Mouse (Mus musculus): ENCODE data around the gene Ptar1. TPM values are rescaled to one million over a fixed set of nuclear protein-coding genes. Genes with fewer than 3 reads are reported as not detected.

Ptar1 gene
- total RNA-seq (2014; rRNA removed; ENCODE audit: low replicate concordance) (7.5 and 17.0 TPM in 2 replicates), polyA plus RNA-seq (2015; fragmentation: Nextera tagmentation; extraction: Ambion mirVana) (3.2 and 4.1 TPM in 2 replicates)

DNA sequence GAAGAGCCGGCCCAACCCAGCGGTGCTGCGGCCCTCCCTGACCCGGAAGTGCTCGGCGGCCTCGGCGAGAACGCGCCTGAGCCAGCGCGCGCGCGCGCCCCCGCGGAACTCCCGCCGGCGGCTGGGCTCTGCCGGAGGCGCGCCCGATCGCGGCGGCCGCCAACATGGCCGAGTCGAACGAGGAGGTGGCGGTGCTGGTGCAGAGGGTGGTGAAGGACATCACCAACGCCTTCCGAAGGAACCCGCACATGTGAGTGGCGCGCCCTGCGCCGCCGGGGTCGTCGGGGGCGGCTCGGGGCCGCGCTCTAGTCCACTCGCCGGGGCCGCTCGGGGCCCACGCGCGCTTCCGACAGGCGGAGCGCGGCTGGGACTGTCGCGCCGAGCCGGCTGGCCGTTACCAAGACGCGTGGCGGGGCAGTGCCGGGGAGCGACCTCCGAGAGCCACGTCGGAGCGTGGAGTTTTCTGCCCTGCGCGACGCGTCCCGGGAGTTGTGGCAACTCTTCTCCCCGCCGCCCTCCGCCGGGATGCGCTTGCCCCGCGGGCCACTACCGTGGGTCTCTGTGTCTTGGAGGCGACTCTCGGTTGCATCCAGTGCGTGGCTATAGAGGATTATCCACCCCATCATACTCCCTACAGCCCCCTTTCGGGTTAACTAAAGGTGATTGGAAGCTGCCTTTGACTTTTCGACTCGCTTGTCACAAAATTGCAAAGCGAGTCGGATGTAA, at the start of gene Ptar1:
Gene Ptar1, plus strand, starts transcription at position 134 of the 726 bp plus-strand sequence.
- under 1% methylated on average over 93 of the region's 93 CpGs for WGBS

DNA sequence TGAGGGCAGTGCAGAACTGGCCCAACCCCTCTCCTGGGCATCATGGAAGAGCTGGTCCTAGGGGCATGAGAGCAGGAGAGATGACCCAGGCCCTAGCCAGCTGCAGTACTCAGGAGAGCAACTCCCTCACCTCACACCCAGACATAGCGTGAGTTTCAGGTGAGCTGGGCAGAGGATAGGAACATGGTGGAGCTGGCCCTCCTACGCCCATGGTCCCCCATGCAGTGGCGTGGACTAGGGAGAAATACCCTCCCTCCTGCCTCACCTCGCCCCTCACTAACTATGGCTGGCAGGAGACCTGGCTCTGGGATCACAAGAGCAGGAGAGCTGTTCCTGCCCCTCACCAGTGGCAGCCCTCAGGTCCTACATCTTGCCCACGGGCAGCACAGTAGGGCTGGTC, 43.4 kb upstream of the Ptar1 start:
- TF ChIP-seq EP300 (IDR thresholded peaks at IDR 0.05; ENCODE audit: low read depth) = no peak
- TF ChIP-seq CTCF (IDR thresholded peaks at IDR 0.05; ENCODE audit: low read depth) = no peak
- Histone ChIP-seq H3K9me3 (replicated peaks; ENCODE audit: control insufficient read depth, low read length) (no peaks in the 10 kb centered on the region), H3K4me2 (ENCODE audit: low read depth, low read length) (no peak overlapping the region), H3K27me3 (ENCODE audit: control insufficient read depth, insufficient read depth, low read length) (no peaks in the 10 kb centered on the region), H3K9ac (replicated peaks; ENCODE audit: low read depth, low read length) (no peak overlapping the region), H3K4me1 (ENCODE audit: control insufficient read depth, insufficient read depth) (no peaks in the 10 kb centered on the region), H3K27ac (ENCODE audit: low read depth) (no peak overlapping the region), H3K36me3 (replicated peaks; ENCODE audit: control insufficient read depth, insufficient read depth, low read length) (no peaks in the 10 kb centered on the region), H3K4me3 (ENCODE audit: low read depth, low read length) (no peak overlapping the region)
- ATAC-seq (ENCODE audit: insufficient read depth, low read depth) = no peak
- 79% methylated on average over 5 of the region's 5 CpGs for WGBS
- DNase-seq (ENCODE audit: low spot score) = no peak

More for the DNA sequence above, at the start of gene Ptar1:
- H3K27me3 ChIP-seq (ENCODE audit: control insufficient read depth, insufficient read depth, low read length) = no peaks in the 10 kb centered on the region
- H3K4me3 ChIP-seq (ENCODE audit: low read depth, low read length) = peak within 1 kb of the TSS; percentile 85
- H3K36me3 ChIP-seq (replicated peaks; ENCODE audit: control insufficient read depth, insufficient read depth, low read length) = no peaks in the 10 kb centered on the region
- peak within 1 kb of the TSS; percentile 74 for H3K4me2 ChIP-seq (ENCODE audit: low read depth, low read length)
- no peak for TF ChIP-seq EP300 (IDR thresholded peaks at IDR 0.05; ENCODE audit: low read depth)
- no peak for TF ChIP-seq CTCF (IDR thresholded peaks at IDR 0.05; ENCODE audit: low read depth)
- H3K27ac ChIP-seq (ENCODE audit: low read depth) = peak within 1 kb of the TSS; percentile 93
- peak; percentile 96 for ATAC-seq (ENCODE audit: insufficient read depth, low read depth)
- H3K4me1 ChIP-seq (ENCODE audit: control insufficient read depth, insufficient read depth) = peaks cover 10% of the 10 kb centered on the region; the same call in 1 of the 2 replicates
- H3K9me3 ChIP-seq (replicated peaks; ENCODE audit: control insufficient read depth, low read length) = no peaks in the 10 kb centered on the region
- peak; percentile 79 for DNase-seq (ENCODE audit: low spot score)
- peak within 1 kb of the TSS; percentile 79 for H3K9ac ChIP-seq (replicated peaks; ENCODE audit: low read depth, low read length)

DNA sequence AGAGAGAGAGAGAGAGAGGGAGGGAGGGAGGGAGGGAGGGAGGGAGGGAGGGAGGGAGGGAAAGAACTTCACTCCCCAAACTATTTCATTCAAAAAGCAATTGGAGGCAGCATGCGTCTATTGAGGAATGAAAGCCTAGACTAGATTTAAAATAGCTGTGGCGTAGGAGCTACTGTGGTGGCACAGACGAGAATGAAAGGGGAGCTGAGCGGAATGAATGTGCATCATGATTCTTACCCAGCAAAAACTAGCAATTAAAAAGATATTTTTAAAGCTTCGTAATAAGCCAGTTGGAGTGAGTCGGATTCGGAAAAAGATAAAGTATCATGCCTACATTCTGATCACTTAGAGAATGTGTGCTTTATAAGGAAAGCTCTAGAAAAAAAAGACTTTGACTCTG, 41.9 kb upstream of the Ptar1 start:
- H3K9me3 ChIP-seq (replicated peaks; ENCODE audit: control insufficient read depth, low read length) = no peaks in the 10 kb centered on the region
- no peaks in the 10 kb centered on the region for H3K36me3 ChIP-seq (replicated peaks; ENCODE audit: control insufficient read depth, insufficient read depth, low read length)
- H3K4me3 ChIP-seq (ENCODE audit: low read depth, low read length) = no peak overlapping the region
- no peak overlapping the region for H3K27ac ChIP-seq (ENCODE audit: low read depth)
- no peak overlapping the region for H3K4me2 ChIP-seq (ENCODE audit: low read depth, low read length)
- H3K27me3 ChIP-seq (ENCODE audit: control insufficient read depth, insufficient read depth, low read length) = no peaks in the 10 kb centered on the region
- DNase-seq (ENCODE audit: low spot score) = no peak
- 72% methylated on average over 7 of the region's 7 CpGs for WGBS
- no peaks in the 10 kb centered on the region for H3K4me1 ChIP-seq (ENCODE audit: control insufficient read depth, insufficient read depth)
- H3K9ac ChIP-seq (replicated peaks; ENCODE audit: low read depth, low read length) = no peak overlapping the region
- TF ChIP-seq EP300 (IDR thresholded peaks at IDR 0.05; ENCODE audit: low read depth) (no peak), CTCF (IDR thresholded peaks at IDR 0.05; ENCODE audit: low read depth) (no peak)
- no peak for ATAC-seq (ENCODE audit: insufficient read depth, low read depth)

DNA sequence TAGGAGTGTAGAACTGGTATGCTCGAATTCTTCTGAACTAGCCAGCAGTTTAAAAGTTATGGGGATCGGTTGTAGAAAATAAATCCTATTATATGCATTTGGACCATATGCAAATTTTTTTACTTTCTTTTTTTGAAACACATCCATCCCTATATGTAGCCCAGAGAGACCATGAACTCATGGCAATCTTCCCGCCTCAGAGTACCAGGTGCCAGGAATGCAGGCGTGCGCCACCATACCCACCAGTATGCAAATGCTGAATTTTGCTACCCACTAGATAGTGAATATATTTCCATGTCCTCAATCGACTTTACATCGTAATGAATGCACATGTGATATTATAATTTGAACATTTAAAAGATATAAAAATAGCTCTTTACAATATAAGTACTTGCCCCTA, 39.9 kb upstream of the Ptar1 start:
- no peak for TF ChIP-seq CTCF (IDR thresholded peaks at IDR 0.05; ENCODE audit: low read depth)
- no peak for TF ChIP-seq EP300 (IDR thresholded peaks at IDR 0.05; ENCODE audit: low read depth)
- Histone ChIP-seq H3K4me3 (ENCODE audit: low read depth, low read length) (no peak overlapping the region), H3K4me2 (ENCODE audit: low read depth, low read length) (no peak overlapping the region), H3K27ac (ENCODE audit: low read depth) (no peak overlapping the region), H3K9ac (replicated peaks; ENCODE audit: low read depth, low read length) (no peak overlapping the region), H3K4me1 (ENCODE audit: control insufficient read depth, insufficient read depth) (no peaks in the 10 kb centered on the region), H3K36me3 (replicated peaks; ENCODE audit: control insufficient read depth, insufficient read depth, low read length) (no peaks in the 10 kb centered on the region), H3K27me3 (ENCODE audit: control insufficient read depth, insufficient read depth, low read length) (no peaks in the 10 kb centered on the region), H3K9me3 (replicated peaks; ENCODE audit: control insufficient read depth, low read length) (no peaks in the 10 kb centered on the region)
- WGBS = 88% methylated on average over 7 of the region's 7 CpGs
- DNase-seq (ENCODE audit: low spot score) (no peak), ATAC-seq (ENCODE audit: insufficient read depth, low read depth) (no peak)

DNA sequence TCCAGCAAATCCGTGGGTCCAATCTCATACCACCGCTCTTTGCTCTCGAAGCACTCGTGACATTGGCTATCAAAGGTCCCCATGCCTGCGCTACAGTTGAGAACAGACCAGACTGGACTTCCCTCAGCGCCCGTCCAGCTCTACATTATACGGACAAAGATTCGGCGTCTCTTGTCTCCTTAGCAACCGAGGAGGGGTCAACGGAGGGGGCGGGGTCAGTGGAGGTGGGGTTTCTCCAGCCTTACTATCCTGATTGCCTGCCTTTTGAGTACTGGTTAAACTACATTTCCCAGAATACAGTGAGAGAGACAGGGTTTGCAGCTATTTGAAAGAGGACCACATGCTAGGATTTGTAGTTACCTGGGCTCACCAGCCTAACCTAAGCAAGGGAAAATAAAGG, 34.6 kb upstream of the Ptar1 start, which contains the start of gene 1700028P14Rik:
Gene 1700028P14Rik, minus strand, starts transcription at position 169 of the 400 bp plus-strand sequence.
- Histone ChIP-seq H3K27me3 (ENCODE audit: control insufficient read depth, insufficient read depth, low read length) (no peaks in the 10 kb centered on the region), H3K36me3 (replicated peaks; ENCODE audit: control insufficient read depth, insufficient read depth, low read length) (no peaks in the 10 kb centered on the region), H3K4me3 (ENCODE audit: low read depth, low read length) (peak within 1 kb of the TSS; percentile 8; the same call in 1 of the 2 replicates), H3K9me3 (replicated peaks; ENCODE audit: control insufficient read depth, low read length) (no peaks in the 10 kb centered on the region), H3K4me1 (ENCODE audit: control insufficient read depth, insufficient read depth) (no peaks in the 10 kb centered on the region), H3K9ac (replicated peaks; ENCODE audit: low read depth, low read length) (no peak within 1 kb of the TSS), H3K4me2 (ENCODE audit: low read depth, low read length) (peak within 1 kb of the TSS; percentile 33), H3K27ac (ENCODE audit: low read depth) (no peak within 1 kb of the TSS)
- ATAC-seq (ENCODE audit: insufficient read depth, low read depth) = peak; percentile 82
- no peak for TF ChIP-seq EP300 (IDR thresholded peaks at IDR 0.05; ENCODE audit: low read depth)
- no peak for TF ChIP-seq CTCF (IDR thresholded peaks at IDR 0.05; ENCODE audit: low read depth)
- 7% methylated on average over 13 of the region's 13 CpGs for WGBS
- DNase-seq (ENCODE audit: low spot score) = peak; percentile 29
